Mouse (Mus musculus) erythroblast, adult 5-6 weeks (primary cell): ENCODE measurements around the gene Uvssa. TPM values are rescaled to one million over a fixed set of nuclear protein-coding genes. Genes with fewer than 3 reads are reported as not detected.

Experiments
- ATAC-seq: replicated peaks from 2 replicates; pipeline ENCODE4 v1.8.0; 2016; ENCODE audit warnings: moderate number of reproducible peaks, mild to moderate bottlenecking, moderate TSS enrichment, inconsistent platforms; ENCODE audit not compliant: poor library complexity, low FRiP score, severe bottlenecking
- total RNA-seq, 2 experiments: library from RNA; stranded (forward) in 1 of 2; stranded (reverse) in 1 of 2; fragments of 150-400 nt in 1 of 2; fragments of 200-764, 138-1000 nt in 1 of 2; gene quantifications; 2 replicates each; pipeline versions ENCODE4 v1.2.3 to v1.2.4; 2015 to 2017; ENCODE audit warnings: low replicate concordance in 2 of 2

Uvssa gene
- total RNA-seq, 2 experiments from 2014 or later = 6.5 to 6.9 TPM

- no peak for ATAC-seq
Observed at GRCm38 (mm10) chr5:33435151-33435550, 56.8 kb downstream of the Uvssa start.

GRCm38 (mm10) chr5:33435941-33436340 is 57.6 kb downstream of the Uvssa start:
- no peak for ATAC-seq

GRCm38 (mm10) chr5:33438214-33438613 is 59.9 kb downstream of the Uvssa start:
- ATAC-seq = no peak

- ATAC-seq = peak; percentile 43
Observed at GRCm38 (mm10) chr5:33442927-33443710, 64.8 kb downstream of the Uvssa start.

- ATAC-seq = no peak
Observed at GRCm38 (mm10) chr5:33443794-33444193, 65.4 kb downstream of the Uvssa start.

GRCm38 (mm10) chr5:33455737-33456136 is 77.4 kb downstream of the Uvssa start:
- ATAC-seq = no peak

GRCm38 (mm10) chr5:33458132-33458622 is 79.8 kb downstream of the Uvssa start:
- no peak for ATAC-seq

GRCm38 (mm10) chr5:33459111-33459510 is 80.8 kb downstream of the Uvssa start:
- no peak for ATAC-seq

- no peak for ATAC-seq
Observed at GRCm38 (mm10) chr5:33464390-33464789, 86.0 kb downstream of the Uvssa start.

- no peak for ATAC-seq
Observed at GRCm38 (mm10) chr5:33465464-33465863, 87.1 kb downstream of the Uvssa start.

Other genes starting within 250 kb of the Uvssa start
- 4.0 TPM in 1 of 2 replicates, not detected in the other for gene Spon2, start 160.1 kb upstream of the Uvssa start, total RNA-seq (2015; ENCODE audit: low replicate concordance)
- 3.0 TPM in 1 of 2 replicates, not detected in the other for gene Spon2, start 160.1 kb upstream of the Uvssa start, total RNA-seq (2017; ENCODE audit: low replicate concordance)
- gene Ctbp1, start 103.6 kb upstream of the Uvssa start, total RNA-seq (2015; ENCODE audit: low replicate concordance) = 54.0 and 58.3 TPM in 2 replicates
- 55.8 and 90.1 TPM in 2 replicates for gene Ctbp1, start 103.6 kb upstream of the Uvssa start, total RNA-seq (2017; ENCODE audit: low replicate concordance)
- gene Maea, start 43.0 kb upstream of the Uvssa start, total RNA-seq (2015; ENCODE audit: low replicate concordance) = 7.9 and 12.7 TPM in 2 replicates
- gene Maea, start 43.0 kb upstream of the Uvssa start, total RNA-seq (2017; ENCODE audit: low replicate concordance) = 25.0 and 26.3 TPM in 2 replicates
- not detected in 2 replicates for gene Nkx1-1, start 55.4 kb downstream of the Uvssa start, total RNA-seq (2015; ENCODE audit: low replicate concordance)
- gene Nkx1-1, start 55.4 kb downstream of the Uvssa start, total RNA-seq (2017; ENCODE audit: low replicate concordance) = not detected in 2 replicates